Mouse (Mus musculus) cortical plate, adult 2 months (tissue): ENCODE data around the gene Tmem251.

Source experiments
- CTCF ChIP-seq: fragments of 200-500 bp; IDR thresholded peaks from 2 replicates; pipeline ENCODE4 v1.5.1; 2011; ENCODE audit warnings: mild to moderate bottlenecking, control low read depth, low read length; ENCODE audit not compliant: insufficient read depth; ENCODE audit errors: extremely low read depth
- POLR2A ChIP-seq: fragments of 200-500 bp; IDR thresholded peaks from 2 replicates; pipeline ENCODE4 v1.6.1; 2011; ENCODE audit warnings: mild to moderate bottlenecking, low read length, control low read depth; ENCODE audit not compliant: insufficient read depth; ENCODE audit errors: extremely low read depth

- TF ChIP-seq CTCF, result no peak
- TF ChIP-seq POLR2A, result no peak
Observed at GRCm38 (mm10) chr12:102744839-102745238, 1.3 kb downstream of the Tmem251 start.
